Mouse (Mus musculus): ENCODE measurements around the gene Hapln2.

Gene Hapln2

DNA sequence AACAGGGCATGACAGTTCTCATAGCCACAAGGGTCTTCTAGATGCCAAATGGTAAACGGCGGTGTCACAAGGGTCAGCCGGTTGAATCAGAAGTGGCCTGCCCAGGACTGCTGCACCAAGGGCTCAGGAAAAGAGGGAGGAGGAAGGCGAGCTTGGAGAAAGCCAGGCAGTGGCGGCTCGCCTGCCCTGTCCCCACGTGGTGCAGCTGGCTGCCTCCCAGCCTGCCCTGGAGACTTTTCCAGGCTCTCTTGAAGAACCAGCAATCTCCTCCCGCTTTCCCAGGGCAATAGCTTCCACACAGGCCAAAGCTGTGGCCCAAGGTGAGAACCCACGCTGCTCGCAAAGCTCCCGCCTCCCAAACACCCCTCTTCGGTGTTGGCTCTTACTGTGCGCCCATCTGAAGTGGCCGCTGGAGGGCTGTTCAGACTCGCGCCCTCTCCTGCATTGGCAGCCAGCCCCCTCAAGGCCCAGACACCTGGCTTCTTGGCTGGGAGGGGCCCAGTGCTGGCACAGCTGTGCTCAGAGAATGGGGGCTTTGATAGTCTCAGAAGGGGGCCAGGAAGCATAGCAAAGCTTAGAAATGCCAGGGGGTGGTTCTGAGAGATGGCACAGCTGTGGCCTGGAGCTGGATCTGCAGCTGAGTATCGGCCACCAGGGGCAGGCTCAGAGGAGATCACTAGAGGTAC lies 24.9 kb downstream of the Hapln2 start:
- DNase-seq, result no peak

DNA sequence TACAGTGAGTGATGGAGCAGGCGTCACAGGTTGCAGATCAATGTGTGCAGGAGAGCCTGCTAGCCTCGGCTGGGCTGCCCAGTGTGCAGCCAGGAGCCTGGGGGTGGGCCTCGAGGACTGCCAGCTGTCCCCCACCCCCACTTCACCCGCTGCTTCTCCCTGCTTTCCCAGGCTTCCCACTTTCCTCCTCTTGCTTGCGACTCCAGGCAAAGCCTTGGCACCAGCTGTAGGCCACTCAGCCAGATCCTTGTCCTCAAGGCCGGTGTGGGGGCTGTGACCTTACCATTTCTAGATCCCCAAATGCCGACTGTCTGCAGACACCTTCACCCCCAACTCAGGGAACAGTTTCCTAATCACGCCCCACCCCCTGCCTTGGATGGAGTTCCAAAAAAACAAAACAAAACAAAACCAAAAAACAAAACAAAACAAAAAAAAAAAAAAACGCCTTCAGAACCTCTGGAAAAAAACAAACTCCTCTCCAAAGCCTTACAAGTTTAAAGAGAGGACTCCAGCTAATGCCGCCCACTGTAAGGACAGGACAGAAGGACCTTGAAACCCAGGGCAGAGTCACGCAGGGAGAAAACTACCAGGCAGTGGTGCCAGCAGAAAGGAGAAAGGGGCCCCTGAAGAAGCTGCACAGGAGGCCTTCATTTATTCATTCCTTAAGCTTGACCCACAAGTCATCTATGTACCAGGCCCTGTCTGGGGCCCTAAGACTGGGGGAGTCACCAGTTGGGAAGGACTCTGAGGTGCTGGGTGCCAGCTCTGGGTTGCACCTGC lies 26.4 kb downstream of the Hapln2 start:
- DNase-seq, result no peak

DNA sequence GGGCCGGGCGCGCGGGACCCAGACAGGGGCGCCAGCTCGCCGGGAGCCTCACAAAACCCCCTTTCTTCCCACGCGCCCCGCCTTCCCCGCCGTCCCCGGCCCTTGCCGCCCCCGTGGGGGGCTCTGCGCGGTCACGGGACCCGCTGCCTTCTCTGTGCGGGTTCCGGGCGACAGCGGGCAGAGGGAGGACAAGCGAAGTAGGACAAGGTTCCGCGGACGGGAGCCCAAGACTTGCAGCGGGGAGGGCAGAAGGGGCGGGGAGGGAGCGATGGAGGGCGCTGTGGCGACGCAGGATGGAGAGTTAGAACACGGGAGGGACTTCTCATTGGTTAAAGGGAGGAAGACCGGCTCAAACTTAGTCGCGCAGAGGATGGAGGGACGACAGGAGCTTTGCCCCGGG lies 27.2 kb downstream of the Hapln2 start, which contains the start of gene Bcan:
Gene Bcan (minus strand): TSS at position 50 of the 400 bp plus-strand sequence.
- DNase-seq, result peak; percentile 59

DNA sequence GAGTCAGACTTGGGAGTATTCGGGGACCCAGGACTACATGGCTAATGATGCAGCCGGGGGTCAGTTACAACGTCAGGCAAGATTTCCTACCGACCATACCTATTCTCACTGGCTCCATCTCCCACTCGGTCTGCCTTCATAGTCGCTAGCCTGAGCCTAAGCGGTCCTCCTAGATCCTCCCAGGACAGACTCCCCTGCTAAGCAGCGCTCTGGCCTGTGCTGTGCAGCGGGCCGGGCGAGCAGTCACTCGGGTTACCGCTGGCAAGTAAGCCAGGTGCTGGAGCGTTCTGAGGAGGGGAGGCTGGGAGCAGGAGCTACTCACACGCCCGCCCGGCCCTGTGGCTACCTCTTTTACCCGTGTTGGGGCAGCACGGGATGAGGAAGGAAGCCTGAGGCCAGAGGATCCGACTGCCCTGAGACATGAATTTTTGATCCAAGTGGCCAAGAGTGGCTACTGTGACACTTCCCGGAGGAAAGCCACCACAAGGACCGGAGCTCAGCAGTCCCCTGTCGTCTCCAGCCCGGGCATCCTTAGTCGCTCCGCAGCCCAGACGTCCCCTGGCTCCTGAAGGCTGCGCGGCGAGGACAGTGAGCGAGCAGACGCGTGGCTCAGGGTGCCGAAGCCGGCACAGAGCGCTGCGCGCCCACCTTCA lies 28.0 kb downstream of the Hapln2 start:
- no peak for DNase-seq

DNA sequence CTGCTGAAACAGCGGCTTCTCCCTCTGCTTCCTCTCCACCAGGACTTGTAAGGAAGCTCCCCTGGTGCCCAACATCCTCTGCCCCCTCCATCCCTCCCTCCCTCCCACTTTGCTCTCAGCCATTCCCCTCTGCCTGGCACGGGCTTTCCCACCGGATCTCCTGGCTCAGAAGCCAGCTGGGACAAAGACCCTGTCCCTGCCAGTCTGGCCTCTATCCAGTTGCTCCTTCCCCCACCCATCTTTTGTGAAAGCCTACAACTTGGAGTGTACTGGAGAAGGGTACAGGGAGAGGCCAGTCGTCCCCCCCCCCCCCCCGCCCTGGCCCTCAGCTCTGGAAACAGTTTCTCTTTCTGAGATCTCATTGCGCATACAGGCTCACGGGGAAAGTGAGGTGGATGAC lies 28.6 kb downstream of the Hapln2 start:
- peak; percentile 57 for DNase-seq

DNA sequence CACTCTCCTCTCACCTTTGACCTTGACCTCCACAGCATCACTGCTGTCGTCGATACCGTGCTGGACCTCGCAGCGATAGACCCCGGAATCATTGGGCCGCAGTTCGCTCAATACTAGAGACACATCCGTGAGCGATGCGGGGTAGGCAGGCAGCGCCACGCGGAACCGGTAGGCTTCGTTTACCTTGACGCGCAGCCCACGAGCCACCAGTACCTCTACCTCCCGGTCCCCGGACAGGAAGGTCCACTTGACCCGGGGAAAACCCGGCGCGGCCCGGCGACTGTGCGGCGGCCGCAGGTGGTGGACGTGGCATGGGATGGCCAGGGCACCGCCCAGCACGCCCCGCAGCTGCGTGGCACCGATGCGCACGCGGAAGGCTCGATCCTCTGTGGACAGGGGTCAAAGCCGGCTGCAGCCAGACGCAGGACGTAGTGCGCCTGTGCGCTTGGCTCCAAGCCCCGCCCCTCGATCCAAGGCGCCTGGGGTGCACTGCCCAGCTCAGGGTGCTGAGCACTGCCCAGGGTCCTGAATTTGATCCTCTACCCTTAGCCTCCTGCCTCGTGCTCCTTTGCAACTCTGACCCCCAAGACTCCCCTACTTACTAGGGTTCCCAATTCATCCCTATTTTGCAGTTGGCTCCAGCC lies 30.3 kb downstream of the Hapln2 start:
- DNase-seq, result no peak

DNA sequence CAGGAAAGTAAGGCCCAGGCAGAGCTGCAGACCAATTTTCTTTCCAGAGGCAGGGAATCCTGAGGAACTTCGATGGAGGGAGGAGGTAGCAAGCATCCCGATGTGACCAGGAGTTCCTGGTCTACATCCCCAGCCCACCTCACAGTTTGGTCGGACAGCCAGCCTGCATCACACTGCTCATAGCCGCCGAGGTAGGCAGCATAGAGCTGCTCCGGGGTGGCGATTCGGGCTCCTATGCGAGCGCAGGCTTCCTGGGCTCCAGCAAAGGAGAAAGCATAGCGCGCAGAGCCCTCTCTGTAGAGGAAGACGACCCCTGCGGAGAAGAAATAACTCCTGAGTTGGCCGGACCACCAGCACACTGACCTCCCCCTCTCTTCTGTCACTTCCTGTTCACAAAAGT lies 31.0 kb downstream of the Hapln2 start:
- DNase-seq, result no peak

DNA sequence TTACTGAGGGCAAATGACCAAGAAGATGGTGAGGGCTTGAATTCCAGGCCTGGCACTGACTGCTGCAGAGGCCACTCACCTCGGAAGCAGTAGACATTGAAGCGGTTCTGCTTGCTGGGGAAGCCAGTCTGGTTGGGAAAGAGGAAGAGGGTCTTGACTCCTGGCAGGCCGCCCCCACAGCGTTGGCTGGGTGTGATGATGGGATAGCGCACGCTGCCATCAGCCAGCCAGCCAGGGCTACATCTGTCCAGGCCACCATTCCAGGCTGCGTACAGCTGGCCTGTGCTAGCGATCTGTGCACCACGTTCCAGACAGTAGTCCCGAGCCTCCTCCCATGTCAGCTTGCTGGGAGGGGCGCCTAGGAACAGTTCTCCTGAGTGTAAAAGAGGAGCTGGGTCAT lies 32.1 kb downstream of the Hapln2 start:
- DNase-seq, result no peak

DNA sequence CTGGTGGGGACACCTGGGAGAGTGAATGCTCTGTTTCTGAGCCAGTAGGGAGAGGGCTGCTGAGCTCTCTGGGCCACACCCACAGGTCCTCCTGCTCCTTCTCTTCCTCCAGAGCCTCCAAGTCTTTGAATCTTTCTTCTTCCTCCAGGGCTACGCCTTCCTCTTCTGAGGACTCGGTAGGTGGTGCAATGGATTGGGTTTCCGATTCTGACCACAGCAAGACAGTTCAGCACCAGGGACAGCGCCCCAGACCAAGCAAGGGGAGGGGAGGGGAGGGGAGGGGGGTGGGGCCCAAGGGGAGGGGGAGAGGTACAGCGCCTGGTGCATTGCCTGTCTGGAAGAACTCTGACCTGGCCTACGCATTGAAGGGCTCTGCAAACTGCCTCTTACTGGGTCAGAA lies 33.9 kb downstream of the Hapln2 start:
- no peak for DNase-seq

DNA sequence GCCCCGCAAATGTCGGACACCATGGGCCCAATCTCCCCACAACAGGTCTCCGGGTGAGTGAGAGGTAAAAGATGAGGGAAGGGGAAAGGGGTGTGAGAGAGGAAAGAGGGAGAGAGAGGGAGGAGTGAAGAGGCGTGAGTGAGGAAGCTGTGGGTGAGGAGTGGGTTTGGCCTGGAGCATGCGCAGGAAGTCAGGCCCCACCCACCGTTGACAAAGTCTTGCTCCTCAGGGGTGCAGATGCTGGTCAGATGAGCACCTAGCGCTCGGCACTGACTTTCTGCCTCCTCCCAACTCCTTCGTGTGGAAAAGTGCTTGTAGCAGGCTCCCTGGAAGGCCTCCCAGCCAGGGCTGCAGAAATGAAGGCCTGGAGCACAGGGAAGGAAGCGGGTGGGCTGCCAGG lies 37.4 kb downstream of the Hapln2 start:
- DNase-seq, result no peak

DNA sequence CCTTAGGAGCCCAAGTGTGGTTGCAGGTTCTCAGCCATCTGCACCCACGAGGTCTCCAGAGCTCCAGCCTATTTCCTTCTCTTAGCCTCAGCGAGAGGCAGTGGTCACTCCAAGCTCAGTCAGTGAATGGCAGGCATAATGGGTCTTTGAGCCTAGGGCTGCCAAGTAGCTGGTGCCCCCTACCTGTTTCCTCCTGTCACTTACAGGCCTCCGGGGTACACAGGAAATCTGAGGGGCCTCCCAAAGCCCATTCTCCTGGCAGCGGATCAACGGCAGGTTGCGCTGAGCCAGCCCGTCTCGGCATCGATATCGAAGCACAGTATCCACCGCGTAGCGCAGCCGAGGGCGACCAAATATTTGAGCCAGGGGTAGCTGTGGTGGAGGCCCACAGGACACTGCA lies 39.3 kb downstream of the Hapln2 start:
- DNase-seq, result no peak

DNA sequence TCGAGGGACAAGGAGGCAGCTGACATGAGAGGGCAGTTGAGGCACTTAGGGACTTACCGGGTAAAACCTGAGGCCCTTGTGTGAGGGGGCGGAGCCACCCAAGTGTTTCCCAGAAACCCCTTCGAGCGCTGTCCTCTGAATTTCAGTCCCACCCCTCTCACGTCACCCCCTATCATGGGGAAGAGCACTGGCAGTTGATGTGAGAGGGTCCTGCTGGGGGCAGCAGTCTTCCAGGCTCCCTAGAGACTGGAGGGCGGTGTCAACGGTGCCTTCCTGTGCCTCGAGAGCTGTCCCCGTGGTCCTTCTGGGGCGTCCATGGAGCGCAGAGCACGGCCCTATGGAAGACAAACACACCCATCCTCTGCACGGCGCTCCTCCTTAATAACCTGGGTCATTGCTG lies 39.8 kb downstream of the Hapln2 start:
- no peak for DNase-seq

DNA sequence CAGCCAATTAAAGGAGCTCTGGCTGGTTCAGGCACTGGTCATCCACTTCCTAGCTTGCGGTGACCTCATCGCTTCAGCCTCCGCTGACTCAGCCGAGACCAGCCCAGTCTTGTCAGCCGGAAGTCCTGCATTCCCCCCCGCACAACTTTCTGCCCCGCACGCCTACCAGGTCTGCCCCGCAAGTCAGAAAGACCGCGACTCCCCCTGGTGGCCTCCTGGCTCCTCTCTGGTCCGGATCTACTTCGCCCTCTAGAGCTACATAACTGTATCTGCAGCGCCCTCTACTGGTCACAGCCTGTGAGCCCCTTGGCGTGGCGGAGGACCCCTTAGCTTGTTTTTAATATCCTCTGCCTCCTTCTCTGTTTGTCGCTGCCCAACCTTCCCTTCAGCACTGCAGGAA lies 40.5 kb downstream of the Hapln2 start:
- peak; percentile 93 for DNase-seq

DNA sequence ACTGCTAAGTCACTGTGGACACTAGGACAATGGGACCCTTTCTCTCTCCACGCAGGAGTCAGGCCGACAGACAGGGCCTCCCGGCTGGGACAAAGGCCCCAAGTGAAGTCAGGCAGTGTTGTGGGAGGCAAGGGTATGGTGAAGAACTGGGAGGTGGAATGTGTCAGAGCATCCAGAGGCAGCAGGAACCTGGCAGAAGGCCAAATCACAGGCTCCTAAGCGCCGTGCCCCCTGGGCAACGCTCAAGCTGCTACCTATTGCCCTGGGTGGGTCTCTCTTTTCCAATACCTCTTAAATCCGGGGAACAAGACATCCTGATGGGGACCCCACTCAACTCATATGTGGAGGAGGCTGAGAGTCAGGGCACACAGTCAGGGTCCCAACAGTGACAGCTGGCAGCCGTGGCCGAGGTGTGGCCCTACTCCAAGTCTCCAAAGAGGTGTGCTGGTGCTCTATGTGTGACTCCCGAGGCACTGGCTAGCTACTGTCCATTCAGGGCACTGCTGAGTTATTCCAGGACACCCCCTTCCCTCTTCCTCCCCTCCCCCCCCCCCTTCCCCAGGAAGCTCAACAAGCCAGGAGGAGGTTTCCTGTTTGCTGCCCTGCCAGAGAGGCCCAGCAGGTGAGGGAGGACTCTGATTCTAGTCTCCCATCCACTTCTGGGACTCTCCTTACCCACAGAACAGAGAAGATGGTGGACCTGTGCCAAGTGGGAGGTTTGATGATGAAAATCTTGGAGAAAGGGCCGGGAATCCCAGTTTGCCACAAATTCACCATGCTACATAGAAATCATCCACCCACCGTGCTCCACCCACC lies 41.7 kb downstream of the Hapln2 start:
- DNase-seq, result no peak

DNA sequence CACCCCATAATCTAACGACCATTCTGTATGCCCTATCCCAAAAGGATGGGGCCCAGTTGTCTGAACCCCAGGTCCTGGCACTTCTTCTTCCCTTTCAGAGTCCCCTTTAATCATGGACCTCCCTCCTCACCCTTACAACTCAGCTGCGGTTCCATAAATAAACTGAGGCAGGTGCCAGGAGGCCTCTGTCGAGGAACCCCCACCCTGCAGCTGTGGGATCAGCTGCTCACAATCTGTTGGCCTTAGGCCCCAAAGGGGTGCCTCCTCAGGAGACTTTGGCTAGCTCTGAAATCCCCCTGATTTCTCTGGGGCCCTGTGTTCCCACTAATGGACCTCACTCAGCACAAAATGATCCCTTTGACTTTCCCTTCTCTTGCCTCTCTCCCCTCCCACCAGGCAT lies 43.3 kb downstream of the Hapln2 start:
- no peak for DNase-seq

DNA sequence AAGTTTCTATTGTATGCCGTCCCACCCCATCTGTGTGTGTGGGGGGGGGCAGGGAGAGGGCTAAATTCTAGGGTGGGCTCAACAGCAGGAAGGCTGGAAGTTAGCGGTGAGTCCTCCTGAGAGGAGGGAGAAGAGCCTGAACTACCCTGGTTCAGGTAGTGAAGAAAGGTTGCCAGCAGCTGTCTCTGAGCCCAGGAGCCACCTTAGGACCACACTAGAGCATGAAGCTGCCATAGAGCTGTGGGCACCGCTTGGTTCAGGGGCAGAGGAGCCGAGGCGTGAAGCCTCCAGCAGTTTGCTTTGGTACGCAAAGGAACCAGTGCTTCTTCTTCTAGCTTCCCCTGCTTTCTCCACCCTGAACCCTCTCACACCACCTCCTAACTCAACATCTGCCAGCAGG lies 43.8 kb downstream of the Hapln2 start:
- no peak for DNase-seq

DNA sequence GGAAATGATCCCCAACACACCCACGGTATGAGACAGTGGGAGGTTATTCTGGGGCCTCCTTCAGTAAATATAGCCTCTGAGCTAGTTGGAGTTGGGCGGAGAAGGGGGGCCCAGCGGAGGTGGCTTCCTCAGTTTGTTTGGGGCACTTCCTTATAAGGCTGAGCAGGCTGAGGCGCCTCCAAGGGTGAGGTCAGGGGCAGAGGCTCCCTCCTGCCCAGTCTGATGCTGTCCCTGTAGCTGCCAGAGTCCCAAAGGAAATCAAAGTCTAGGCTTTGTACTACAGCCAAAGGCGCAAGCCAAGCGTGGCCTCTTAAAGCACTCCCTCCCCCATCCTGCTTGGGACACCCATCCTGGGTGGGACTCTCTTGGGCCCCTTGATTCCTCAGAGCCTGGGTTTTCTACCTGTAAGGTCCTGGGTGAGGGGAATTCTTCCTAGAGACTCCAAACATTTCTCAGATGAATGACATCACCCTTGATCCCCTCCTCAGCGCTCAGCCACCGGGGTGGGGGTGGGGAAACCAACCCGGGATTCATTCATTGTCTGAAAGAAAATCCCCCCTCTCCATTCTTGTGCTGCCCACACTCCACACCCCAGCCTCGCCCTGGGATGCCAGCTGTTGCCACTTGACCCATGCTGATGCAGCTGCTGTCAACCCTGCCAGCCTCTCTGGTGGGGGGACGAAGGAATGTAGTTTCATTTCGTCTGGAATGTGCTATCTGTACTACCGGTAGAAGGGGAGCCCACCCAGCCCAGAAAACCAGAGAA lies 44.4 kb downstream of the Hapln2 start:
- no peak for DNase-seq

DNA sequence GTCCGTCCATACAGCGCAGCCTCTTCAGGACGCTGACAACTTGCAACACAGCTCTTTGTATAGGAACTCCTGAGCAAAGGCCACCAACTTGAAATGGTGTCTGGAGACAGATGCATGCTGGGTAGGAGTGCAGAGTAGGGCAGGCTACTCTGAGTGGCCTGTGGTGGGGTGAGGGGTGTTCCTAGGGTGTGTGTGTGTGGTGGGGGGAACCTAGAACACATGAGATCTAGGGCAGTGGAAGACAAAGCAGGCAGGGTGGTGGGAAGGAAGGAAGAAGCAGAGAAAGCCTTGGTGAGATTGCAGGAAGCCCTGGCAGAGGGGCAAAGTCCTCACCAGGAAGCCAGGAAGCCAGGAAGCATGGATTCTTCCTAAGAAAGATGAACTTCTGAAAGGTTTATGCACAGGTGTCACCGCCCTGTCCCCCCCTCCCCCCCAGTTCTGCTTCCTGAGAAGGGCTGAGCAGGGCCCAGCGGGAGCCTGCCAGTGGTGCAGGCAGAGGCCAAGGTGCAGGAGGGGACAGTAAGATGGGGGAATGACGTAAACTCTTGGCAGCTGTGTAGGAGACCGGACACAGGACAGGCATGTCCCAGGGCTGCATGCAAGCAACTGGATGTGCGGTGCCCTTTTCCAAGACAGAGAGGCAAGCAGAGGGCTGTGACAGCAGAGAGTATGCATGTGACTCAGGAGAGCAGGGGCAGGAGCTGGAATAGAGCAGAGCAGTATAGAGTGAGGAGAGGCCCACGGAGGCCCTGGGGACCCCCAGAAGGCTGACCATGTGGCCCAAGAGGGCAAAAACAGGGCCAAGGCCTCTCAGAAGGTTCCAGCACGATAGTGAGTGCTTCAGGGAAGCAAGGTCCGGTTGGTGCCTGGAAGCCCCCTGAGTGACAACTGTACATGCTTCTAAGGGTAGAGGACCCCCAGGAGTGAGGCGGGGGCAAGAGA lies 45.2 kb downstream of the Hapln2 start:
- no peak for DNase-seq

DNA sequence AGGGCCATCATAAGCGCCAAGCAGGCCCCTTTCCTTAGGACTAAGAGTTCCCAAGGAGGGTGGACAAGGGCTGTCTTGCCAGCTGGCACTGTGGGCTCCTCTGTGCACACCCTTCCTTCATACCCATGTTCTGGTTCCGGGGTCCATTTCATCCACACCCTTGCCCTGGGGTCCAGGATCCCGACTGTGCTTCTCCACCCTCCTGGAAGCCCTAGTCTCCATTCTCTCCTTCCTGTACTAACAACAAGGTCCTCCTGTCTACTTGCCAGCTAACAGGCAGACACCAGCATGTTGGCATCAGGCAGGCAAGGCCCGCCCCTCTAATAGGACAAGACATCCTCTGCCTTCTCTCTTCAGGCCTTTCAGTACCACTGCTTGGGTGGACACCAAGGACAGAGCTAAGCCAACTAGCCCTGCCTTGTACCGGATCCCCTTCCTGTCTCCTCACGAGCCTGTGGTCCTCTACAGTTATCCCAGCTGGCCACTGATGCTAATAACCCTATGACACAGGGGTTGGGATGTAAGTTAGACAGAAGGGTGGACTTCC lies 46.1 kb downstream of the Hapln2 start:
- DNase-seq, result no peak

DNA sequence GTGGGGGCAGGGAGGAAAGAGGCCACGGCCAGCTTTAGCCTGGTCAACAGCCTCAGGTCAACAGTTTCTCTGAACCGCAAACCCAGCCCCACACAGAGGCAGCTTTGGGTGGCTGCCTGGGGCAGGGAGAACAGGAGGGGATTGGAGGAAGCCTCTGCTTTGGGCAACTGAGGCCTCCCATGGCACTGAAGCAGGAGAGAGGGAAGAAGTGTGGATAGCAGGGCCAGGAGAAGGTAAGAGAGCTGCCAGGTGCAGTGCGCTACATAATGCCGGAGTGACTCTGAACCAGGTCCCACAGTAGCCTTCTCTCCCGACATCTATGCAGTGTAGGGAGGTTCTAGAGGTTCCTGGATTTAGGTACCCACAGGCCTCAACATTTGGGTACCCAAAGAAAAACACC lies 46.7 kb downstream of the Hapln2 start:
- no peak for DNase-seq
